Mouse (Mus musculus) heart, postnatal 10 days (tissue): ENCODE data around the gene D8Ertd738e. TPM values are rescaled to one million over a fixed set of nuclear protein-coding genes. Genes with fewer than 3 reads are reported as not detected.

Experiments
- DNase-seq, 2 experiments: peaks; one replicate each; pipeline ENCODE4 v3.0.0; 2021
- intact Hi-C: fragments of 180-260 bp; cut with DNase I; formaldehyde crosslinking; loops from one replicate; pipeline ENCODE4 v1.15.1; 2025
- total RNA-seq, 2 experiments: library from RNA; stranded (reverse); gene quantifications; 2 replicates each; pipeline ENCODE4 v1.2.3; 2021

Gene D8Ertd738e
- total RNA-seq, 2 experiments from 2014 or later = 222 to 230 TPM

- intact Hi-C loops = no loop called here
- DNase-seq = peak in 1 of 2 experiments; percentile 20
These were observed 11.8 kb downstream of the D8Ertd738e start for GRCm38 (mm10) chr8:84237542-84238229.

GRCm38 (mm10) chr8:84236998-84237473, 12.5 kb downstream of the D8Ertd738e start, which contains the start of gene Zswim4:
TSS of gene Zswim4 (minus strand) at chr8:84237055.
- intact Hi-C loops = no loop called here
- peak; percentile 99 for DNase-seq

DNA sequence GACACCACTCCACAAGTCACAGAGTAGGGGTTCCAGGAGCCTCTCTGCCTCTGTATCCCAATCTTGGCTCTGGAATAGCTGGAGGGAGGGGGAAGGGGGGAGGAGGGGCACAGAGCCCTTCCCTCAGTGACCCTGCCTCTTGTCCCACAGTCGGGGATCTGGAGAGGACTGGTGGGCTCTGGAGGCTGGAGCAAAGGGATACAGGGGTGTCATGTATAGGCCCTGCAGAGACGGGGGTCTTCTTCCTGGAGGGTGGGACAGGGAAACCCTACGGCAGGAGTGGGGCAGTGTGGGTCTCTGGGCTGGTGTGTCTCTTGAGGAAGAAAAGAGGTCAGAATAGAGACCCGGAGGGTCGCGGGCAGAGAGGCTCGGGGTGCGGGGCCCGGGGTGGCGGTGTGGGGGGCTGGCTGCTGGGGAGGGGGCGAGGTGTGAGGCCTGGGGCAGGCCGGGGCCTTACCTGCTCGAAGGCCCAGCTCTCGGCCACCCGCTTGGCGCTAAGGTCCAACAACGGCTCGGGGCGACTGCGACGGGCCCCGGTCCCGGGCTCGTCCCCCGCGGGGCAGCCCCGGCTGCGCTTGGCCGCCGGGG, 13.0 kb downstream of the D8Ertd738e start:
- intact Hi-C loops = no loop called here
- no peak for DNase-seq

DNA sequence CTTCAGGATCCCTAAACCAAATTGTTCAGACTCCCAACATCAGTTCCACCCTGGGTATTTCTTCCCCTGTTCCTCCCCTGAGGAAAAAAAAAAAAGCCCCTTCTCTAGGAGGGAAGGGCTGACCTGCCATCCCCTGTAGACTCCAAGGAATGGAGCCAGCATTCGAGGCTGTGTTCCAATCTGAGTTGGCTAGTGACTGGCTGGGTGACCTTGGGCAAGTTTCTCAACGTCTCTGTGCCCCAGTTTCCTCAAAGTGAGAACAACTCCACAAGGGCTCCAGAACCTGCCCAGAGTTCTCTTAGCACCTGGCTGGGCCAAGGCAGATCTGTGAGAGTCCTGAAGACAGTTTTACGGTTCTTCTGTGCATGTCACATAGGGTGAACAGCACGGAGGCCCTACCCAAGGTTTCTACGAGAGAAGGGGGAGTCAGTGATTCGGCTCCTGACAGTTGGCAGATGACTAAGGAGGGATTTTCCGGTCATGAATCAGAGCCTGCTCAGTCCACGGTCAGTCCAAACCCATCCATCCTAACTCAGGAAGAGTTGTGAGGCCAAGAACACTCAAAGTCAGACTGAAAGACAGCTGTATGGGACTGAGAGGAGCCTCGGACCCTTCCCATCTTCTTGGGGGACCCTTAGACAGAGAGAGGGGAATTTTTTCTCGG, 13.6 kb downstream of the D8Ertd738e start:
- peak; percentile 25 to 44 for DNase-seq
- intact Hi-C loops = no loop called here

- intact Hi-C loops = no loop called here
- DNase-seq = no peak
These were observed 16.5 kb downstream of the D8Ertd738e start for GRCm38 (mm10) chr8:84233055-84233454.

GRCm38 (mm10) chr8:84230735-84231134, 18.8 kb downstream of the D8Ertd738e start:
- intact Hi-C loops = no loop called here
- no peak for DNase-seq

- DNase-seq = no peak
- intact Hi-C loops = no loop called here
These were observed 26.0 kb downstream of the D8Ertd738e start for GRCm38 (mm10) chr8:84223322-84224029.

- DNase-seq = no peak
These were observed 26.9 kb downstream of the D8Ertd738e start for GRCm38 (mm10) chr8:84222566-84223165.

GRCm38 (mm10) chr8:84220105-84220504, 29.4 kb downstream of the D8Ertd738e start:
- intact Hi-C loops = no loop called here
- no peak for DNase-seq

More at GRCm38 (mm10) chr8:84222566-84223165, 26.9 kb downstream of the D8Ertd738e start:
- intact Hi-C loops = no loop called here

DNA sequence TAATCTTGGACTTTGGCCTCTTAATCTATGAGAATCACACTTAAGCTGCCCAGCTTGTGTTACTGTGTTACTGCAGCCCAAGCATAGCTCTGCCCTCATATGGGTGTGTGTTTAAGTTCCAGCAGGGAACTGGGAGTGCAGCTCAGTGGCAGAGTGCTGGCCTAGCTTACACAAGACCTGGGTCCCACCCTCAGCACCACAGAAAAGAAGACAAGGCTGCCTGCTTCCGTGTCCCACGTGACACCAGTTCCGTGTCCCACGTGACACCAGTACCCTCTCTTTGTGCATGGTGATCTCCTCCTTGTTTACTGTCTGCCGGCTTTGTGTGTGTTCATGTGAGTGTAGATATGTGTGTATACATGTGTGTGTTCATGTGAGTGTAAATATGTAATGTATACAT, 31.4 kb downstream of the D8Ertd738e start:
- DNase-seq = no peak
- intact Hi-C loops = no loop called here

DNA sequence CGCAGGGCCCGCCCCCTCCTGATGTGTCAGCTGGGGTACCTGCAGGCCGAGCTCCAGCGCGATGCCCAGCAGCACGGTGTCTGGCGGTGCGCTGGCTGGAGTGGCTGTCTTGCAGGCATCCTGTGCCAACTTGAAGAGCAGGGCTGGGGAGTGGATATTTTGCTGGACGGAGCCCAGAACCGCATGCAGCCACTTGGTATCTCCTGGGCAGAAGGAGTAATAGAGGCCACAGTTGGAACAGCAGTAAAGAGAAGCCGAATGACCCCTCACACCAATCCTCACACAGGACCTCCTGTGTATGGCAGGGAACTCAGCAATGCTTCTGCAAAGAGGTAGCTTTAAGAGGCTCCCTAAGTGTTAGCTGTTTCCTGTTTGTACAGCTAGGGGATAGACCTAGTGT, 32.3 kb downstream of the D8Ertd738e start:
- intact Hi-C loops = no loop called here

GRCm38 (mm10) chr8:84213277-84213676, 36.2 kb downstream of the D8Ertd738e start:
- intact Hi-C loops = no loop called here
- DNase-seq = no peak

More for the DNA sequence above, 32.3 kb downstream of the D8Ertd738e start:
- no peak for DNase-seq

- intact Hi-C loops = no loop called here
- DNase-seq = no peak
These were observed 37.5 kb downstream of the D8Ertd738e start for GRCm38 (mm10) chr8:84211881-84212563.

DNA sequence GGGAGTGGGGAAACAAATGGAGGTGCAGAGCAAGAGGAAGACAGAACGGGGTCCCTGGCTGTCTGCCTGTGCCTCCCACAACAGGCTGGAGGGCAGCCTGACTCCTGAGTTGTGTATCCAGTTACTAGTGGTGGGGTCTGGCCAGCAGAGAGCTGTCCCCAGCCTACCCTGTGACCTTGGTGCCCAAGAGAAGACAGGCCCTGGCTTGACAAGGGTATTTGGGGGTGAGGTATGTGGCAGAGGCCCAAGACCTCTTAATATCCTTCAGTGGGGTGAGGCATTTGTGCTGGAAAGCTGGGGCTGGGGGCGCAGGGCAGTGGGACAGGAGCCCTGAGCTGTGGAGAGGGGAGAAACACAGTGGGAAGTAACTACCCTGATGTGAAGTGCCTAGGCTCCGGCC, 38.3 kb downstream of the D8Ertd738e start:
- DNase-seq = peak; percentile 57 to 70
- intact Hi-C loops = no loop called here

DNA sequence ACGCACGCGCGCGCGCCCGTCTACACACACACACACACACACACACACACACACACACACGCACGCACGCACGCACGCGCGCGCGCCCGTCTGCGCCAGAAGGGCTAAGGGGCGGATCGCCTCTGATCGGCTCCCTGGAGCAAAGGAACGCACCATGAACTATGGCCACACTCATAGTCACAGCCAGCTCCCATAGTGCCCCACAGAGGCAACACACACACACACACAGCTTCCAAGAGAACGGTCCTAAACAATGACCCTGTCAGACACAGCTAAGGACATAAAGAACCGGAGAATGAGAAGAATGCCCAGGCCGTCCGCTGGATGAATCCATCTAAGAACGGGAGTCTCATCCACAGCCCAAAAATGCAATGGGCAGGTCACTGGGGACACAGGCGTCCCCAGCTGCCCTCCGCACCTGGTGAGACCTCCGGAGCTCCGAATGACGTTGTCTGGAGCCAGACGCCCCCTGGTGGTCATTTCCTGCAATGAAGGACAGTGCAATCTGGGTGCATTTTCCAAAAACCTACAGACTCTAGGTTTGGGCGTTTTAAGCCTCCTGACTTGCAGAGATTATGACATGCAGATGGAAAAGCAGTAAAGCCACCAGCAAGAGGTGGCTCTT, 39.2 kb downstream of the D8Ertd738e start:
- DNase-seq = peak; percentile 90 to 95
- intact Hi-C loops = loop anchor here (1.0 kb wide), 1 partner anchor 24 kb away; no protein-coding TSS in a partner anchor

GRCm38 (mm10) chr8:84208381-84209380, 40.8 kb downstream of the D8Ertd738e start:
- no peak for DNase-seq
- intact Hi-C loops = no loop called here

GRCm38 (mm10) chr8:84207811-84208210, 41.7 kb downstream of the D8Ertd738e start:
- DNase-seq = peak; percentile 86 to 88
- intact Hi-C loops = no loop called here

DNA sequence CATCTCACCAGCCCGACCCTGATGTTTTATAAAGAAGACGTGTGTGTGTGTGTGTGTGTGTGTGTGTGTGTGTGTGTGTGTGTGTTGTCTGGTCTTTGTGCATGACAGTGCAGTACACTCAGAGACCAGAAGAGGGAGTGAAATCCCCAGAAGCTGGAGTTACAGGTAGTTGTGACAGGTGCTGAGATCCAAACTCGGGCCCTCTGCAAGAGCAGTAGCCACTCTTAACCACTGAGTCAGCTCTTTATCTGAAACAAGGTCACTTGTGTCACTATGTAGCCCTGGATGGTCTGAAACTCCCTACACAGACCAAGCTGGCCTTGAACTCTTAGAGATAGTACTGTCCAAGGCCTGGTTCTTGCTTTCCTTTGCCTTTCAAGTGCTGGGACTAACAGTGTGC, 42.9 kb downstream of the D8Ertd738e start:
- intact Hi-C loops = no loop called here
- no peak for DNase-seq
